Mouse (Mus musculus) CH12.LX (cell line): Measurements from ENCODE around the gene Pawr. TPM values are rescaled to one million over a fixed set of nuclear protein-coding genes. Genes with fewer than 3 reads are reported as not detected.

Experiments
- DNase-seq: peaks from one replicate; pipeline ENCODE4 v3.0.0-alpha.2; 2013; ENCODE audit errors: extremely low read depth
- H3K27ac ChIP-seq: 2 replicates; pipeline ENCODE4 v1.5.1; 2012; ENCODE audit warnings: low read depth, mild to moderate bottlenecking, control low read depth, moderate library complexity; ENCODE audit not compliant: insufficient read depth
- H3K27me3 ChIP-seq: replicated peaks from 2 replicates; pipeline ENCODE3; 2012; ENCODE audit warnings: inconsistent platforms
- H3K36me3 ChIP-seq, 2 experiments: replicated peaks in 1 of 2; 2 replicates each; pipeline versions ENCODE3 to v1.6.1; 2012; ENCODE audit warnings: inconsistent platforms in 1 of 2, low read length in 1 of 2, mild to moderate bottlenecking in 1 of 2, mixed read lengths in 1 of 2, moderate library complexity in 1 of 2; ENCODE audit not compliant: control insufficient read depth in 1 of 2, insufficient read depth in 1 of 2
- H3K4me1 ChIP-seq, 2 experiments: 2 replicates each; pipeline ENCODE4 v1.6.1; 2012; ENCODE audit warnings: inconsistent platforms in 1 of 2, moderate library complexity in 1 of 2; ENCODE audit not compliant: insufficient read depth in 2 of 2, control insufficient read depth in 1 of 2
- H3K4me2 ChIP-seq: 2 replicates; pipeline ENCODE4 v1.6.1; 2012; ENCODE audit warnings: low read depth, mild to moderate bottlenecking, control low read depth; ENCODE audit not compliant: poor library complexity, insufficient read depth, severe bottlenecking
- H3K4me3 ChIP-seq, 3 experiments: fragments of 150-350 bp in 1 of 3; sonication (generic) in 1 of 3; replicated peaks in 1 of 3; 2 replicates each; pipeline versions ENCODE3 to v1.5.1; 2011 to 2012; ENCODE audit warnings: low read depth in 2 of 3, low read length in 2 of 3, mild to moderate bottlenecking in 2 of 3, moderate library complexity in 2 of 3, control low read depth in 1 of 3, improper control_type of control experiment in 1 of 3, inconsistent platforms in 1 of 3, mixed read lengths in 1 of 3; ENCODE audit not compliant: poor library complexity in 1 of 3
- H3K79me2 ChIP-seq: replicated peaks from 2 replicates; pipeline ENCODE4 v1.6.1; 2012; ENCODE audit warnings: mild to moderate bottlenecking, moderate library complexity; ENCODE audit not compliant: control insufficient read depth, poor library complexity, insufficient read depth, severe bottlenecking; ENCODE audit errors: extremely low read depth
- H3K9ac ChIP-seq: 2 replicates; pipeline ENCODE4 v1.6.1; 2012; ENCODE audit warnings: low read depth, mild to moderate bottlenecking, control low read depth, moderate library complexity; ENCODE audit not compliant: insufficient read depth
- H3K9me3 ChIP-seq: replicated peaks from 2 replicates; pipeline ENCODE3; 2012; ENCODE audit warnings: low read length, inconsistent platforms, mixed read lengths
- CHD1 ChIP-seq: IDR thresholded peaks from 2 replicates; pipeline ENCODE4 v1.6.1; 2012; ENCODE audit warnings: low read depth, low read length, improper control_type of control experiment, inconsistent platforms
- CHD2 ChIP-seq: IDR thresholded peaks from 2 replicates; pipeline ENCODE4 v1.6.1; 2011; ENCODE audit warnings: low read length, improper control_type of control experiment
- CTCF ChIP-seq, 2 experiments: IDR thresholded peaks in 1 of 2; conservative IDR thresholded peaks in 1 of 2; 2 replicates each; pipeline ENCODE4 v1.5.1; 2011 to 2012; ENCODE audit warnings: low read depth in 2 of 2, low read length in 2 of 2, improper control_type of control experiment in 1 of 2, inconsistent platforms in 1 of 2, mild to moderate bottlenecking in 1 of 2, moderate library complexity in 1 of 2
- EP300 ChIP-seq: IDR thresholded peaks from 2 replicates; pipeline ENCODE4 v1.6.1; 2011; ENCODE audit warnings: low read length, improper control_type of control experiment
- IRF4 ChIP-seq: IDR thresholded peaks from 2 replicates; pipeline ENCODE4 v1.6.1; 2014; ENCODE audit warnings: low read depth, mild to moderate bottlenecking, inconsistent platforms, low read length, improper control_type of control experiment
- KAT2A ChIP-seq: IDR thresholded peaks from 2 replicates; pipeline ENCODE4 v1.6.1; 2012; ENCODE audit warnings: low read length, improper control_type of control experiment, inconsistent platforms; ENCODE audit not compliant: insufficient replicate concordance
- MAFK ChIP-seq: IDR thresholded peaks from 2 replicates; pipeline ENCODE4 v1.6.1; 2011; ENCODE audit warnings: low read length, improper control_type of control experiment; ENCODE audit not compliant: insufficient replicate concordance
- MAX ChIP-seq: IDR thresholded peaks from 2 replicates; pipeline ENCODE4 v1.6.1; 2011; ENCODE audit warnings: low read length, improper control_type of control experiment
- MAZ ChIP-seq: IDR thresholded peaks from 2 replicates; pipeline ENCODE4 v1.6.1; 2012; ENCODE audit warnings: low read depth, mild to moderate bottlenecking, inconsistent platforms, low read length, improper control_type of control experiment, moderate library complexity
- MXI1 ChIP-seq: IDR thresholded peaks from 2 replicates; pipeline ENCODE4 v1.6.1; 2011; ENCODE audit warnings: mild to moderate bottlenecking, low read depth, low read length, improper control_type of control experiment
- MYC ChIP-seq: IDR thresholded peaks from 2 replicates; pipeline ENCODE4 v1.6.1; 2011; ENCODE audit warnings: low read depth, mild to moderate bottlenecking, improper control_type of control experiment, low read length
- NRF1 ChIP-seq: IDR thresholded peaks from 2 replicates; pipeline ENCODE4 v1.6.1; 2014; ENCODE audit warnings: low read depth, mild to moderate bottlenecking, inconsistent platforms, low read length, improper control_type of control experiment, moderate library complexity
- PAX5 ChIP-seq: IDR thresholded peaks from 2 replicates; pipeline ENCODE4 v1.6.1; 2012; ENCODE audit warnings: low read length, inconsistent platforms, mixed read lengths
- POLR2A ChIP-seq: IDR thresholded peaks from 2 replicates; pipeline ENCODE4 v1.6.1; 2011; ENCODE audit warnings: low read depth, mild to moderate bottlenecking, improper control_type of control experiment, low read length
- SIN3A ChIP-seq: IDR thresholded peaks from 2 replicates; pipeline ENCODE4 v1.6.1; 2012; ENCODE audit warnings: low read length, improper control_type of control experiment, inconsistent platforms
- SMC3 ChIP-seq: IDR thresholded peaks from 2 replicates; pipeline ENCODE4 v1.6.1; 2011; ENCODE audit warnings: low read depth, low read length, improper control_type of control experiment
- UBTF ChIP-seq: IDR thresholded peaks from 2 replicates; pipeline ENCODE4 v1.6.1; 2012; ENCODE audit warnings: low read depth, mild to moderate bottlenecking, inconsistent platforms, low read length, improper control_type of control experiment, moderate library complexity
- USF1 ChIP-seq: IDR thresholded peaks from 2 replicates; pipeline ENCODE4 v1.6.1; 2014; ENCODE audit warnings: low read depth, mild to moderate bottlenecking, inconsistent platforms, low read length, improper control_type of control experiment
- USF2 ChIP-seq: conservative IDR thresholded peaks from 2 replicates; pipeline ENCODE4 v1.6.1; 2011; ENCODE audit warnings: low read depth, low read length, improper control_type of control experiment
- ZC3H11A ChIP-seq: IDR thresholded peaks from 2 replicates; pipeline ENCODE4 v1.6.1; 2012; ENCODE audit warnings: low read depth, mild to moderate bottlenecking, inconsistent platforms, low read length, improper control_type of control experiment
- ZKSCAN1 ChIP-seq: IDR thresholded peaks from 2 replicates; pipeline ENCODE4 v1.6.1; 2012; ENCODE audit warnings: low read depth, inconsistent platforms, low read length, improper control_type of control experiment, borderline replicate concordance
- ZMIZ1 ChIP-seq: IDR thresholded peaks from 2 replicates; pipeline ENCODE4 v1.6.1; 2012; ENCODE audit warnings: low read depth, mild to moderate bottlenecking, inconsistent platforms, low read length, improper control_type of control experiment
- dilution Hi-C: fragments of 300-500 bp; cut with MboI; formaldehyde crosslinking; loops from 2 replicates; pipeline ENCODE4 v1.14.3; 2020; ENCODE audit warnings: low sequenced_read_pairs; ENCODE audit not compliant: extremely low pct_unique_long_range_greater_than_20kb, extremely low pct_ligation_motif_present
- in situ Hi-C: fragments of 300-500 bp; cut with MboI; formaldehyde crosslinking; loops from 3 replicates; pipeline ENCODE4 v1.14.3; 2019; ENCODE audit warnings: low sequenced_read_pairs, low pct_ligation_motif_present, low pct_unique_long_range_greater_than_20kb, mixed read lengths
- polyA plus RNA-seq: library from polyadenylated mRNA; unstranded; fragments of >175 nt; gene quantifications from 2 replicates; pipeline ENCODE4 v1.2.1, GENCODE M21; 2012; ENCODE audit warnings: low read depth; ENCODE audit not compliant: insufficient read length
- total RNA-seq, 2 experiments: library from RNA; depleted of rRNA; stranded (reverse); fragments of 300-350 nt in 1 of 2; fragments of >200 nt in 1 of 2; gene quantifications; 2 replicates each; pipeline ENCODE4 v1.2.3; 2012 to 2014

The Pawr gene
- total and polyA plus RNA-seq, 3 experiments = not detected

GRCm38 (mm10) chr10:108452421-108452820, 120.5 kb downstream of the Pawr start:
- no peak for DNase-seq
- in situ Hi-C loops = loop anchor here (10.0 kb wide), 1 partner anchor 82 kb away; no protein-coding TSS in a partner anchor
- TF ChIP-seq POLR2A (no peak), UBTF (no peak), USF1 (no peak), SMC3 (no peak), PAX5 (no peak), USF2 (no peak), NRF1 (no peak), ZC3H11A (no peak), MAX (no peak), SIN3A (no peak), MYC (no peak), KAT2A (no peak), CTCF (conservative IDR thresholded peaks at IDR 0.05 in 1 of 2, IDR thresholded peaks at IDR 0.05 in 1 of 2; ENCODE audit: low read depth in 2 of 2, low read length in 2 of 2) (no peak)
- TF ChIP-seq, all 38 proteins: peak for 0

GRCm38 (mm10) chr10:108453561-108453960, 121.6 kb downstream of the Pawr start:
- Histone ChIP-seq H3K4me3 (no peak overlapping the region), H3K27ac (no peak overlapping the region), H3K36me3 (no peaks in the 10 kb centered on the region)
- TF ChIP-seq ZC3H11A (no peak), CHD2 (0 out of 2 replicates have a peak, but pooled peaks have one; percentile 30), ZKSCAN1 (no peak), SIN3A (no peak), CHD1 (no peak), IRF4 (no peak), USF2 (no peak), EP300 (no peak), MAZ (no peak), SMC3 (no peak), ZMIZ1 (no peak), MXI1 (no peak), MAFK (0 out of 2 replicates have a peak, but pooled peaks have one; percentile 24), NRF1 (no peak), POLR2A (no peak), MYC (no peak)
- TF ChIP-seq, all 38 proteins: peak for 2
- dilution Hi-C loops (no loop called here), in situ Hi-C loops (loop anchor here (10.0 kb wide), 1 partner anchor 81 kb away; no protein-coding TSS in a partner anchor)
- Histone ChIP-seq H3K9ac (no peak overlapping the region), H3K27me3 (no peaks in the 10 kb centered on the region), H3K4me1 (peaks cover 0 to 10% of the 10 kb centered on the region in 2 experiments; a peak in 2 of 4 replicates), H3K4me2 (no peak overlapping the region), H3K79me2 (no peaks in the 10 kb centered on the region), H3K9me3 (no peaks in the 10 kb centered on the region)
- DNase-seq = peak; percentile 21

More at GRCm38 (mm10) chr10:108452421-108452820, 120.5 kb downstream of the Pawr start:
- no peaks in the 10 kb centered on the region for H3K79me2 ChIP-seq
- no peaks in the 10 kb centered on the region for H3K9me3 ChIP-seq
- H3K36me3 ChIP-seq = no peaks in the 10 kb centered on the region
- no peak overlapping the region for H3K9ac ChIP-seq
- H3K27me3 ChIP-seq = no peaks in the 10 kb centered on the region
- H3K4me2 ChIP-seq = no peak overlapping the region
- no peak overlapping the region for H3K4me3 ChIP-seq
- H3K27ac ChIP-seq = no peak overlapping the region
- dilution Hi-C loops = no loop called here
- peaks cover 0 to 10% of the 10 kb centered on the region in 2 experiments; a peak in 2 of 4 replicates for H3K4me1 ChIP-seq
